Mouse (Mus musculus) urinary bladder, adult 18-20 months (tissue): ENCODE results near the gene Gnaz.
"Not testable (repeated sequence)": the region's sequence is repeated elsewhere in the genome, so short reads cannot be mapped to it uniquely, and the experiment has no call there.

ENCODE experiments used
- DNase-seq, 2 experiments: peaks; one replicate each; pipeline ENCODE4 v3.0.0; 2022; ENCODE audit warnings: low spot score in 2 of 2, mixed read lengths in 2 of 2

Gene Gnaz

GRCm38 (mm10) chr10:75030234-75030633, 63.3 kb downstream of the Gnaz start:
- DNase-seq = no peak

GRCm38 (mm10) chr10:75031345-75032114, 64.6 kb downstream of the Gnaz start:
- no peak for DNase-seq

GRCm38 (mm10) chr10:75032395-75032794, 65.4 kb downstream of the Gnaz start, which contains the start of gene Rsph14:
TSS of gene Rsph14 (minus strand) at chr10:75032586.
- peak in 1 of 2 experiments; percentile 27 for DNase-seq

GRCm38 (mm10) chr10:75036883-75037379, 70.0 kb downstream of the Gnaz start, which contains the start of gene Rab36:
TSS of gene Rab36 (plus strand) at chr10:75037058.
- peak; percentile 73 to 82 for DNase-seq

- DNase-seq = not testable (repeated sequence)
Measured at GRCm38 (mm10) chr10:75042060-75042459, 75.1 kb downstream of the Gnaz start.

GRCm38 (mm10) chr10:75044459-75044858, 77.5 kb downstream of the Gnaz start:
- DNase-seq = no peak

GRCm38 (mm10) chr10:75045831-75046230, 78.9 kb downstream of the Gnaz start:
- no peak for DNase-seq

- DNase-seq = no peak
Measured at GRCm38 (mm10) chr10:75048711-75049110, 81.7 kb downstream of the Gnaz start.

- DNase-seq = no peak
Measured at GRCm38 (mm10) chr10:75051364-75052074, 84.5 kb downstream of the Gnaz start.

GRCm38 (mm10) chr10:75052902-75053301, 85.9 kb downstream of the Gnaz start:
- DNase-seq = no peak

GRCm38 (mm10) chr10:75053655-75054054, 86.7 kb downstream of the Gnaz start:
- DNase-seq = no peak

- DNase-seq = no peak
Measured at GRCm38 (mm10) chr10:75054125-75054524, 87.1 kb downstream of the Gnaz start.

- no peak for DNase-seq
Measured at GRCm38 (mm10) chr10:75055672-75056071, 88.7 kb downstream of the Gnaz start.

- no peak for DNase-seq
Measured at GRCm38 (mm10) chr10:75056255-75056654, 89.3 kb downstream of the Gnaz start.

GRCm38 (mm10) chr10:75058336-75058735, 91.4 kb downstream of the Gnaz start:
- no peak for DNase-seq

GRCm38 (mm10) chr10:75058761-75059395, 91.9 kb downstream of the Gnaz start:
- no peak for DNase-seq

- peak; percentile 57 to 69 for DNase-seq
Measured at GRCm38 (mm10) chr10:75059396-75059795, 92.4 kb downstream of the Gnaz start.

- peak; percentile 71 to 77 for DNase-seq
Measured at GRCm38 (mm10) chr10:75060217-75060842, 93.4 kb downstream of the Gnaz start, which contains the start of gene Bcr. TSS of gene Bcr (plus strand) at chr10:75060592.

- peak in 1 of 2 experiments; percentile 51 for DNase-seq
Measured at GRCm38 (mm10) chr10:75060843-75061235, 93.9 kb downstream of the Gnaz start.

- DNase-seq = peak in 1 of 2 experiments; percentile 33
Measured at GRCm38 (mm10) chr10:75061341-75062188, 94.6 kb downstream of the Gnaz start.

GRCm38 (mm10) chr10:75062189-75062561, 95.2 kb downstream of the Gnaz start:
- DNase-seq = no peak
